Mouse (Mus musculus) testis, adult 2 months (tissue): Measurements from ENCODE around the gene Sh2b3. TPM values are rescaled to one million over a fixed set of nuclear protein-coding genes. Genes with fewer than 3 reads are reported as not detected.

Source experiments
- H3K27ac ChIP-seq: fragments of 200-500 bp; 2 replicates; pipeline ENCODE4 v1.5.1; 2012; ENCODE audit warnings: low read depth, low read length; ENCODE audit not compliant: control insufficient read depth, insufficient read depth
- H3K27me3 ChIP-seq: fragments of 200-500 bp; 2 replicates; pipeline ENCODE4 v1.6.1; 2012; ENCODE audit warnings: mild to moderate bottlenecking, low read length, moderate library complexity; ENCODE audit not compliant: control insufficient read depth, insufficient read depth
- H3K36me3 ChIP-seq: fragments of 200-500 bp; 2 replicates; pipeline ENCODE4 v1.6.1; 2012; ENCODE audit warnings: mild to moderate bottlenecking, low read length; ENCODE audit not compliant: control insufficient read depth, insufficient read depth
- H3K4me1 ChIP-seq: fragments of 200-500 bp; 2 replicates; pipeline ENCODE4 v1.6.1; 2012; ENCODE audit warnings: low read length; ENCODE audit not compliant: control insufficient read depth, insufficient read depth
- H3K4me3 ChIP-seq: fragments of 200-500 bp; 2 replicates; pipeline ENCODE4 v1.5.1; 2012; ENCODE audit warnings: low read depth, mild to moderate bottlenecking, low read length, moderate library complexity, mixed read lengths; ENCODE audit not compliant: control insufficient read depth
- CTCF ChIP-seq: fragments of 200-500 bp; IDR thresholded peaks from 2 replicates; pipeline ENCODE4 v1.5.1; 2012; ENCODE audit warnings: low read depth, mild to moderate bottlenecking, inconsistent platforms, low read length, moderate library complexity; ENCODE audit not compliant: control insufficient read depth, insufficient read depth, insufficient replicate concordance
- POLR2A ChIP-seq: fragments of 200-500 bp; IDR thresholded peaks from 2 replicates; pipeline ENCODE4 v1.6.1; 2012; ENCODE audit warnings: low read depth, mild to moderate bottlenecking, inconsistent platforms, low read length, moderate library complexity; ENCODE audit not compliant: control insufficient read depth
- polyA plus RNA-seq: library from polyadenylated mRNA; depleted of rRNA; stranded (reverse); fragments of >200 nt; gene quantifications from 2 replicates; pipeline ENCODE4 v1.2.3, GENCODE M21; 2012; rRNA removed

Sh2b3 gene
- polyA plus RNA-seq, result 95.0 and 105 TPM in 2 replicates

DNA sequence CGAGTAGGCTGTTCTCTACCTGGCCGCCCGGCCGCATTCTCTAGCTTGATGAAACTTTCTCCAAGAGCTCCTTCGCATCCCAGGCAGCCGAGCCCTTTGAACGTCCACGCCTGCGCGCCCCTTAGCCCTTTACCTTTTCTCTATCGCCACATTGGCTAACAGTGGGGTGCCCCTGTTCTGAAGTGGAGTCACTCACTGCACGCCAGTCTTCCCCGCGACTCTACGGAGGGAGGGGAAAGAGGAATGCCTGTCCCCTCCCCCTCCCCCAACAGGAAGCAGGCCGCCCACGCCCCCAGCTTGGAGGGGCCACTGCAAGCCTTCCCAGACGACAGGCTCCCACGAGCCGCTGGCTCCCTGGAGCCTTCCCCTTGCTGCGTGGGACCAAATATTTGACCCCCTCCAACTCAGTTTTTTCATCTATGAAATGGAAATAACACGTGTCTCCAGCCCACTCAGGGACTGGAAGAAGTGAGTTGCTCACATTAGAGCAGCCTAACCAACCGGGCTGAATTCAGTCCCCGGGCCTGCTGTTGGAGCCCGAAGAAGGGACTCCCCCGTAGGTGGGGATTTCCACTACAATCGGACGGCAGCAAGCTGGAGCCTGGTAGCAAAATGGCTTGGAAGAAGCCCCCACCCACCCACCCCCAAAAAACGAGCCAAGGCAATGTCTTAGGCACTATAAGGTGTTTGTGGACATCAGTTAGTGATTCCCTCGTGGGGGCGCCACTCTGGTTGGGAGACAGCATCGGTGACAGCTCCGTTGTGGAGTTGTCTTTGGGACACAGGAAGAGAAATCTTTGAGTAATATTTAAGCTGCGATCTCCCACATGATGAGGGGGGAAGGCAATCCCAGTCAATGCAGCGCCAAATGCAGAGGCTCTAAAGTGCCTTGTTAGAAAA, at the start of gene Sh2b3:
Sh2b3 (minus strand) TSS at position 206 of the 900 bp plus-strand sequence.
- Histone ChIP-seq H3K27me3 (no peaks in the 10 kb centered on the region), H3K4me1 (peaks cover 49% of the 10 kb centered on the region), H3K36me3 (no peaks in the 10 kb centered on the region), H3K27ac (peak within 1 kb of the TSS; percentile 97), H3K4me3 (peak within 1 kb of the TSS; percentile 99)
- TF ChIP-seq POLR2A (no peak), CTCF (no peak)

GRCm38 (mm10) chr5:121883356-121883755, 45.9 kb upstream of the Sh2b3 start:
- Histone ChIP-seq H3K36me3 (no peaks in the 10 kb centered on the region), H3K4me1 (no peaks in the 10 kb centered on the region), H3K27ac (no peak overlapping the region), H3K27me3 (no peaks in the 10 kb centered on the region), H3K4me3 (no peak overlapping the region)
- TF ChIP-seq POLR2A (no peak), CTCF (no peak)

- H3K36me3 ChIP-seq, result no peaks in the 10 kb centered on the region
- TF ChIP-seq CTCF (peak; percentile 92), POLR2A (no peak)
- peak overlapping the region; percentile 38; the same call in 1 of the 2 replicates for H3K4me3 ChIP-seq
- no peak overlapping the region for H3K27ac ChIP-seq
- H3K4me1 ChIP-seq, result no peaks in the 10 kb centered on the region
- H3K27me3 ChIP-seq, result no peaks in the 10 kb centered on the region
Measured at GRCm38 (mm10) chr5:121879211-121879610, 41.8 kb upstream of the Sh2b3 start.

- TF ChIP-seq CTCF (no peak), POLR2A (no peak)
- Histone ChIP-seq H3K27ac (no peak overlapping the region), H3K36me3 (no peaks in the 10 kb centered on the region), H3K4me1 (no peaks in the 10 kb centered on the region), H3K27me3 (no peaks in the 10 kb centered on the region), H3K4me3 (no peak overlapping the region)
Measured at GRCm38 (mm10) chr5:121878703-121879102, 41.3 kb upstream of the Sh2b3 start.

DNA sequence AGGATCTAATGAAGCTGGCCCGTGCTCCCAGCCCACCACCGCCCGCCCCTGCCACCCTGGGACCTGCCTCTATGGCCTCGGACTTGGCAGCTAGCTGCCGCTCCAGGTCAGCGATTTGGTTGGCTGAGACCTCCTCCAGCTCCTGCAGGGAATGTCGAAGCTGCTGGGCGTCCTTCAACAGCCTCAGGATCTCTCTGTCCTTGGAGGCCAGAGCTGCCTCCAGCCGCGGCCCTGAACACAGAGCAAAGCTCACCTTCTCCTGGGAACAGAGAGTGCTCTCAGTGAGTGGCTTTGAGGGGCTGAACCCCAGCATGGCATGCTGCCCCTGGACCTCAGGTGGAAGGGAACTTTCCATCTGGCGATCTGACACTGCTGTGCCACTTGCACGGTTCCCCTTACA, 39.5 kb upstream of the Sh2b3 start:
- Histone ChIP-seq H3K4me3 (no peak overlapping the region), H3K27ac (no peak overlapping the region), H3K36me3 (no peaks in the 10 kb centered on the region), H3K27me3 (no peaks in the 10 kb centered on the region), H3K4me1 (no peaks in the 10 kb centered on the region)
- TF ChIP-seq CTCF, result no peak
- no peak for TF ChIP-seq POLR2A

- H3K27ac ChIP-seq, result no peak overlapping the region
- H3K4me3 ChIP-seq, result no peak overlapping the region
- H3K36me3 ChIP-seq, result no peaks in the 10 kb centered on the region
- H3K4me1 ChIP-seq, result no peaks in the 10 kb centered on the region
- no peaks in the 10 kb centered on the region for H3K27me3 ChIP-seq
- TF ChIP-seq POLR2A, result no peak
- TF ChIP-seq CTCF, result no peak
Measured at GRCm38 (mm10) chr5:121875041-121875440, 37.6 kb upstream of the Sh2b3 start.

- Histone ChIP-seq H3K27me3 (no peaks in the 10 kb centered on the region), H3K4me3 (no peak overlapping the region), H3K4me1 (no peaks in the 10 kb centered on the region), H3K27ac (no peak overlapping the region), H3K36me3 (no peaks in the 10 kb centered on the region)
- no peak for TF ChIP-seq POLR2A
- TF ChIP-seq CTCF, result peak; percentile 95
Measured at GRCm38 (mm10) chr5:121872158-121872557, 34.7 kb upstream of the Sh2b3 start.
